Mouse (Mus musculus): ENCODE results near the gene Zbtb20.

DNA sequence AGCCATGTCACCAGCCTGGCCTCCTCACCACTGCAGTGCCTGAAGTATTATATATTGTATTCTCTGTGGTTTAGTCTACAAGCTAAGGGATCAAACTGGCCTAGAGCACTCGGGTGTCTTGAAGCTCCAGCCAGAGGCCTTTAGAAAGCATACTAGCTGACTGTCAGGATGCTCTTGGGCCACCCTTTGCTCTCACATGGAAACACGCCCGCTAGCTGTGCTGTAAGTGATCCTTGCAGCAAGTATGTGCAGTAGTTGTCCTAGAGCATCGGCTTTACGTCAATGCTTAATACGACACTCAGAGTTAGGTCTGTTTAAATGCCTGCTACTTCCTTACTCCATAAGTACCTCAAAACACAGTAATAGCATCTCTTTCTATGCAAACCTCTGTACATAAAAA, 604.9 kb downstream of the Zbtb20 start:
- TF ChIP-seq CTCF (IDR thresholded peaks at IDR 0.05; ENCODE audit: low read depth, low read length) (no peak), POLR2A (IDR thresholded peaks at IDR 0.05; ENCODE audit: borderline replicate concordance, low read depth, low read length) (no peak)

Measured in bone marrow macrophage, adult 2 months (primary cell).